Mouse (Mus musculus) stomach, adult 2 months (tissue): Measurements from ENCODE around the gene C1ql2. TPM values are rescaled to one million over a fixed set of nuclear protein-coding genes. Genes with fewer than 3 reads are reported as not detected.

ENCODE experiments used
- polyA plus RNA-seq: library from polyadenylated mRNA; depleted of rRNA; stranded (reverse); fragments of >200 nt; gene quantifications from 2 replicates; pipeline ENCODE4 v1.2.3, GENCODE M21; 2012; rRNA removed

C1ql2 gene
- polyA plus RNA-seq: 0.05 and 0.41 TPM in 2 replicates

GRCm38 (mm10) chr1:120340419-120341171, at the start of gene C1ql2:
C1ql2 (plus strand) TSS chr1:120340582.

Other genes with a start within 250 kb of the C1ql2 start
- gene Dbi, start 219.5 kb upstream of the C1ql2 start, polyA plus RNA-seq: 307 and 324 TPM in 2 replicates
- gene 3110009E18Rik, start 219.4 kb upstream of the C1ql2 start, polyA plus RNA-seq: 0.23 and 0.54 TPM in 2 replicates
- gene Steap3, start 67.9 kb upstream of the C1ql2 start, polyA plus RNA-seq: 10.8 and 11.8 TPM in 2 replicates
- 0.03 TPM in 1 of 2 replicates, not detected in the other for gene Marco, start 164.4 kb downstream of the C1ql2 start, polyA plus RNA-seq